Mouse (Mus musculus): ENCODE results near the gene Csrnp1.

DNA sequence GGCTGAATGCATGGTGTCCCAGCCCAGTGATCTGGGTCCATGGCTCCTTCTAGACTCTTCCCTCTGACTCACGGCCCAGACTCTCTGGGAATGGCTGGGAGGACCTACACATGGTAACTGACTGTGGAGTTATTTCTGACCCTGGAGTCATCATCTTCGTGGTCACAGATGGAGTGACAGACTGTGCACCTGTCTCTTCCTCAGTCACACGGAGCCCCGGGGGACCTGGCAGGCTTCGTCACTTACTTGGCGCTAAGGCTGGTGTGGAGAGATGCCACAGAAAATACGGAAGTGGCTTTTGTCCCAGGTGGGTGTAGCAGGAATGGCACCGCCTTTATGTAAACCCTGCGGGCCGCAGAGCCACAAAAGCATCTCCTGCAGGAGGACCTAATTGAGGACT lies 39.7 kb upstream of the Csrnp1 start:
- no peak for TF ChIP-seq TAL1 (IDR thresholded peaks at IDR 0.05; ENCODE audit: low read length)
- TF ChIP-seq GATA1 (IDR thresholded peaks at IDR 0.05; ENCODE audit: low read length) = no peak

All from erythroblast, embryonic 14.5 days (primary cell).